Mouse (Mus musculus) v-Abl transformed pro-B cells (cell line): ENCODE data around the gene Ccl25.

Source experiments
- in situ Hi-C, 2 experiments: fragments of 400-800 bp; cut with MboI; formaldehyde crosslinking; loops; one replicate each; pipeline ENCODE4 v1.15.1; 2025; ENCODE audit not compliant: unreplicated experiment in 2 of 2

Gene Ccl25

DNA sequence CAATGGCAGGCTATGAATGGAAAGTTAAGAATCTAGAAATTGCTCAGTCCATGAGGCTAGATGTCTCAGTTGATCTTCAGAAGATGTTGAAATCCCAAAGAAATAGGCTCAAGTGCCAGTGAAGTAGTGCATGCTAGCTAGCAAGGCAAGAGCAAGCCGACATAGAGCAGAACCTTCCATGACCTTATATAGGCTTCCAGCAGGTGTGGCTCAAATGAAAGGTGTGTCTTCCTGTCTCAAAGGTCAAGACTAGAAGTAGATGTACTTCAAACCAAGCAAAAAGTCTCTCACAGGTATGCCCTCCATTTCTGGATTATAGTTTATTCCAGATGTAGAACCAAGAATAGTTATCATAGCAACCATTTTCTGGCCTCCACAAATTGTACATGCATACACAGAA lies 9.0 kb downstream of the Ccl25 start:
- in situ Hi-C loops: no loop called here

DNA sequence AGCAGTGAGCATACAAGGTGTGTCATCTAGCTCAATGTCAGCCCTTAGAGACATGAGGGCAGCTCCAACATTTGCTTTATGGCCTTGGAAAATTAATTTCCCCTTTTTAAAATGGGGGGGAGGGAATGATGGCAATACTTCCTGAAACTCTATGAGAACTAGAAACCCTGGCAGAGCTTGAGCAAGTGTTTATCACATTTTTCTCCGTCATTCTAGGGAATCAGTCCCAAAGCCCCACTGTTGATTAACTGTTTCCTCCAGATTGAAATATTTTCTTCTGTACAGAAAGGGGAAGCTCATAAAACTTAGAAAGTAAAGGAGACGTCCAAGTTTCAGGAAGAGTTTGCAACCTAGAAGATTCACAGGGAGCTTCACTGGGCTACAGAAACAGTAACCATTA lies 10.7 kb downstream of the Ccl25 start:
- in situ Hi-C loops: no loop called here

DNA sequence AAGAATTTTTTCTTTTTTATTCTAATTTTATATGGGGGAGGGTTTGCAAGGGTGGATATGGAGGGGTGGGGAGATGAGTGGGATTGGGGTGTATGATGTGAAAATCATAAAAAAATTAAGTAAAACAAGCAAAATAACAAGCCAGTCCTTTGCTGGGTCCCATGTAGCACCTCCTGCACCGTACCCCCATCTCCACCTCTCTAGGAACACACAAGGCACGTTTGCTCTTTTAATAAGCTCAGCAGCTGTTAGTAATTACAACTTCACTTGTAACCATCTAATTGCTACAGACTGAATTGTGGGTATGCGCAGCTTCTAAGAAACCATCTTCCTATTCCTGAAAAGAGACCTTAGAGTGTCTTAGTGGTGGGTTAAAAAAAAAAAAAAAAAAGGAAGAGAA lies 15.2 kb downstream of the Ccl25 start:
- in situ Hi-C loops: loop anchor here in 1 of 2 experiments (10.0 kb wide), 1 partner anchor 985 kb away; the partner anchor contains the start of gene A430078G23Rik

DNA sequence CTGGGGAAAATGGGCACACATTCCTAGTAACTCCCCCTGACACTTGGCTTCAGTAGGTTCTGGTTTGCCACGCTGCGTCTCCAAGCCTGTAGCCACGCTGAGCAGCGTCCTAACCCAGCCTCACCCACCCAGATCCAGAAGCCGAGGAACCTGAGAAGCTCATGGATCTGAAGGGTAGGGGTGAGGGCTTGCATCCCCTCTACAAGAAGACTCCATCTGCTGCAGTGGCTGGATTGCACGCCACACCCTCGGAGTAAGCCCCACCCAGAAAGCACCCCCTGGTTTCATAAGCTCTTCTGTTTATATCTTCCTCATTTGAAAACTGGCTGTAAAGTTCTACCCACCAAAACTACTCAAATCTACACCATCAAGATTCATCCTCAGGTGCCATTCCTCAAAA lies 22.7 kb downstream of the Ccl25 start:
- in situ Hi-C loops: loop anchor here in 1 of 2 experiments (10.0 kb wide), 1 partner anchor 993 kb away; the partner anchor contains the start of gene A430078G23Rik

DNA sequence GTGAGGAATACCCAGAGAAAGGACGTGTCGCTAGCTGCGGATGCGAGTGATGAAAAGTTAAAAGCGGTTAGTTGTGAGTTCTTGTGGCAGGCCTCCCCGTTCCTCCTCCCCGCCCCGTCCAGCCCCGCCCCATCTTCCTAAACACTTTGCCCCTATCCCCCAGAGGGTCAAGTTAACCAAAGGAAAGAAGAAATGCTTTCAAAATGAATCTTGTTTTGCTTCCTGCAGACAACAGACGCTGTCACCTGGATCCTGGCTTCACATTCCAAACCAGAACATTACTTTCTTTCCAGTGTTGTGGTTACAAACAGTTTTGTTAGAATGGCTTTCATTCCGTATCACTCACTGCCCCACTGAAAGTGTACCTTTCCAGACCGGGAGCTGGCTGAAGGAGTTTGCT lies 23.3 kb downstream of the Ccl25 start:
- in situ Hi-C loops: loop anchor here in 1 of 2 experiments (10.0 kb wide), 1 partner anchor 993 kb away; the partner anchor contains the start of gene A430078G23Rik

DNA sequence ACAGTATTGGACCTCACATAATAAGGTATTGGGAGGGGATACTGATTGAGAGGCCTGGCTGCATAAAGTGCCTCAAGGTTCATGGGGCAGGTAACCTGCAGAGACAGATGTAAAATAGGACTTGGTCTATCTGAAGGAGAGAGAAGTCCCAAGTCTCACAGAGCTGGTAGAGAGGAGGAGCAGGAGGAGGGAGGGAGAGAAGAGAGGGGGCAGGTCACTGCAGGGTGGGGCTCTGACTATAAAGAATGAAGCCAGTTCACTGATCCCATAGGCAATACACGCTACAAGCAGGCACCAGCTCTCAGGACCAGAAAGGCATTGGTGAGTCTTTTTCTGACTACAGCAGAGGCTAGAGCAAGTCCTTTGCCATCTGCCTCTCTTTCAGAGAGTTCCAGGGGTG lies 24.3 kb downstream of the Ccl25 start:
- in situ Hi-C loops: loop anchor here in 1 of 2 experiments (10.0 kb wide), 1 partner anchor 995 kb away; the partner anchor contains the start of gene A430078G23Rik

DNA sequence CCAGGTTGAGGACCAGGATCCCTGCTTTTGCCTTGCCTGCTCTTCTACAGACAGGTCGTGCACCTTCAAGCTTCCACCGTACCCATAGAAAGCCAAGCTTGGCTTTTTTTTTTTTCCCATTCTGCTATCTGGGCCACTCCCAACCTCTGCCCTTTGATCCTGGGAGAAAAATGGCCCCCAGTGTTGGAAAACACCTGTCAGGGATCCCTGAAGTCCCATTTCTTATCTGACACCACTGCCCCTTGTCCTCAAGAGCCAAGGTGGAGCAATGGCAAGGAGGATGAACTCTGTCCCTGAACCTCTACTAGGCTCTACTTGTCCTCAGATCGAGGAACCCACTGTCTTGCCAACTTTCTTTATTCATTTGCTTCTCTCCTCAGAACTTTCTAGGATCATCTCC lies 25.6 kb downstream of the Ccl25 start:
- in situ Hi-C loops: loop anchor here (25.0 kb wide), 2 partner anchors 638 to 838 kb away; partner anchors contain the start of genes Clec4g (in 2 of the 2), Mcoln1 (in 1 of the 2) and Pnpla6 (in 1 of the 2)

DNA sequence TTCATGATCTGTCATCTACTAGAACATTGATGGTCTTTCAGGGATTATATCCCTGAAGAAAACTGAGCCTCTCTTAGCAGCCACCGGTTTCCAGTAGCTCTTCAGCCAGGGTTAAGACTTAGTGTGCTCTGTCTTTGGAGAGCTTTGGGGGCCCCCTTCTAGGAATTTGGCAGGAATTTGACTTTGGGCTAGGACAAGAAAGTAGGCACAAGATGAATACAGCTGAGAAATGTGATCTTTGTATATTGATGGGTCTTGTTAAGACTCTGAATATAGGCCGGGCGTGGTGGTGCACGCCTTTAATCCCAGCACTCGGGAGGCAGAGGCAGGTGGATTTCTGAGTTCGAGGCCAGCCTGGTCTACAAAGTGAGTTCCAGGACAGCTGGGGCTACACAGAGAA lies 27.6 kb downstream of the Ccl25 start:
- in situ Hi-C loops: loop anchor here (25.0 kb wide), 2 partner anchors 640 to 840 kb away; partner anchors contain the start of genes Clec4g (in 2 of the 2), Mcoln1 (in 1 of the 2) and Pnpla6 (in 1 of the 2)

DNA sequence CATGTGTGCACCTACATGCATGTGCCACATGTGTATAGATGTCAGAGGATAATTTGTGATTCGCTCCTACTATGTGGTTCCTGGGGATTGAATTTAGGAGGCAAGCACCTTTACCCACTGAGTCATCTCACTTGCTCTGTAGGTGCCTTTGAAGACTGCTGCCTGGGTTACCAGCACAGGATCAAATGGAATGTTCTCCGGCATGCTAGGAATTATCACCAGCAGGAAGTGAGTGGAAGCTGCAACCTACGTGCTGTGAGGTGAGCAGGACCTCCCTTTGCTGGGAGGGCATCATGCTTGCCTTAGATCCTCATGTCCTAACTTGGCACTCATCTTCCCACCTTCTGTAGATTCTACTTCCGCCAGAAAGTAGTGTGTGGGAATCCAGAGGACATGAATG lies 28.7 kb downstream of the Ccl25 start:
- in situ Hi-C loops: loop anchor here (25.0 kb wide), 2 partner anchors 641 to 841 kb away; partner anchors contain the start of genes Clec4g (in 2 of the 2), Mcoln1 (in 1 of the 2) and Pnpla6 (in 1 of the 2)

DNA sequence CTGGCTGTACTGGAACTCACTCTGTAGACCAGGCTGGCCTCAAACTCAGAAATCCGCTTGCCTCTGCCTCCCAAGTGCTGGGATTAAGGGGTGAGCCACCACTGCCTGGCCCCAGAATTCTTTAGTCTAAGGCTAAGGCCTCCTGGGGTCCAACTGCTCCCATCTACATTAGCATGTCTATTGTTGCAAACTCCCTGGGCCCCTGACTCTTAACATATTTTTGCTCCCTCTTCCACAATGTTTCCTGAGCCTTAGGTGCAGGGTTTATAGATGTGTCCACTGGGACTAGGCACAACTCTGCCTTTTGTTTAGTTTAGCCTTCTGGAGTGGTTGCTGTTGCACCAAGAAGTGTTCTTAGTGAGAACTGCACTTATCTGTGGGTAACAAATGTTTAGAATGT lies 29.5 kb downstream of the Ccl25 start:
- in situ Hi-C loops: loop anchor here (25.0 kb wide), 2 partner anchors 642 to 842 kb away; partner anchors contain the start of genes Clec4g (in 2 of the 2), Mcoln1 (in 1 of the 2) and Pnpla6 (in 1 of the 2)

DNA sequence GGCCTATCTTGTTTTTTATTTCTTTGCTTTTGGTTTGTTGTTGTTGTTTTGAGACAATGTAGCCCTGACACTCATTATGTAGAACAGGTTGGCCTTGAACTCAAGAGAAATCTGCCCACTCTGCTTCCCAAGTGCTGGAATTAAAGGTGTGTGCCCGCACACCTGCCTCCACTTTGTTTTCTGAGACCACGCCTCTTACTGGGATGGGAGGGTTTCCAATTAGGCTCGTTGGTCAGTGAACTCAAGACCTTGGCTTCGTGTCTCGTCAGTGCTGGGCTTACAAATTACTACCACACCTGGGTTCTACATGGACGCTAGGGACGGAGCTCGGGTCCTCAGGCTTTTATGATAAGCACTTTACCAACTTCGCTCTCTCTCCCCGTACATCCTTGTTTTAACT lies 30.4 kb downstream of the Ccl25 start:
- in situ Hi-C loops: loop anchor here (25.0 kb wide), 2 partner anchors 643 to 843 kb away; partner anchors contain the start of genes Clec4g (in 2 of the 2), Mcoln1 (in 1 of the 2) and Pnpla6 (in 1 of the 2)

DNA sequence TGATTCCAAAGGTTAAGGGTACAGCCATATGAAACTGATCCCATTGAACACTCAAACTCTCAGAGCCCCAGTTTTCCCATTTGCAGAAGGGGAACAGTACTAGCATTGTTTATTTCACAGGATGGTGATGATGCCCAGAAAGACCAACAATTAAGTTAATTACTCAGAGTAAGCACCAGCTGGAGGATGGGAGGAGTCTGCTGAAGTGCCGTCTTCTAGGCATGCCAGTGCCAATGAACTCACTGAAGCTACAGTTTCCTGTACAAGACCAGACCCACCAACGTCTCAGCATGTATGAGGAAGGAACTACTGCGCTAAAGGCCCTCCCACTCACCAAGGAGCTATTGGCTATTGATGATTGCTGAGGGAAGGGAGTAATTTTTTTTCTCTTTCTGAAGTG lies 34.4 kb downstream of the Ccl25 start:
- in situ Hi-C loops: loop anchor here (25.0 kb wide), 2 partner anchors 647 to 847 kb away; partner anchors contain the start of genes Clec4g (in 2 of the 2), Mcoln1 (in 1 of the 2) and Pnpla6 (in 1 of the 2)

DNA sequence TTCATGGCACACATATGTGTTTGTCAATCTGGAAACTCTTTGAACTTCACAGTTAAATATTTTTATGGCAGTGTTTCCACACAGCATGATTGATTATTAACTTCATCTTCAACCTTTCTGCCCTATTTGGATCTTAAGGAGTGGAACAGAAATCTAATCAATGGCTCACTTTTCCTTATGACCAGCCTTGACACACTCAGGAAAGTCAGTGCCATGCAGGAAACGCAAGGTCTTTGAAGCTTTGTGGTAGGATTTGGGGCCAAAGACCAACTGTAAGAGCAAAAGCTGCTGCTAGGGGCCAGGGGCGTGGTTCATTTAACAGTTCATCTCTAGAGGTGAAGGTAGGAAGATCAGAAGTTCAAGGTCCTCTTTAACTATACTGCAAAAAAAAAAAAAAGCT lies 35.9 kb downstream of the Ccl25 start:
- in situ Hi-C loops: loop anchor here (10.0 to 25.0 kb wide), 3 partner anchors 86 to 849 kb away; partner anchors contain the start of genes Clec4g (in 2 of the 2), Mcoln1 (in 1 of the 2), Pnpla6 (in 1 of the 2) and Timm44 (in 1 of the 2)

DNA sequence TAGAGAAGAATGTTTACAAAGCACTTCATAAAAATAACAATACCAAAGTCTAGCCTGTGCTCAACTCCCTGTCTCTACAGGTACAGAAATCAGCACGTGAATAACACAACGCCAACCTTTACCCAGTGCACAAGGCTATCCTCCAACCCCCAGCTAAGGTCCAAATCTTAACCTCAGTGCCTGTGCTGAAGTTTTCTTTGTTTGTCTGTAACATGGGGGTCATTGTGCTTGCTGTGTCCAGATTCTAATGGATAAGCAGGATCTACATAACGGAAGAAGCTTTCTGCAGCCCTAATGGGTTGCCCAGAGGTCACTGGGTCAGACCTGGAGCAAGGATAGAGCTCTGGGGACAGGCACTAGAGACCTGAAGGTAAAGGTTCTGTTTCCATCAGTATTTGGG lies 41.2 kb downstream of the Ccl25 start:
- in situ Hi-C loops: loop anchor here (5.0 to 25.0 kb wide), 5 partner anchors 39 to 854 kb away; partner anchors contain the start of genes Clec4g (in 2 of the 2), Ccl25 (in 1 of the 2), Elavl1 (in 1 of the 2) and Mcoln1 (in 1 of the 2)

DNA sequence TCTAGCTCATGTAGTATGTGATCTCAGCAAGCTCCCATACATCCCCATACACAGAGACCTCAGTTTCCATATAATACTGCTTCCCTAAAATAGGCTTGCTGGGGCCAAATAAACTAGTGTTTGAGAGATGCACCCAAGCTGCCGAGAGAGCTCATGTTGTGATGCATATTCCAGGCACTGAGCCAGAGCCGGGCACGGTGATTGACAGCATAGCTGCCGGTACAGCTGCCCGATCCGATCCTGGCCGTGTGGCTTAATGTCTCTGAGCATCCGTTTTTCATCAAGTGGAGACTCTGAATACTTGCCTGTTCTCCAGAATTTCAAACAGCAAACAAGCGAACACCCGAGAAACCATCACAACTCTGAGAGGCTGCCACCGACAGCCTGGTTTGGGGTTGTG lies 42.8 kb downstream of the Ccl25 start:
- in situ Hi-C loops: loop anchor here (5.0 to 25.0 kb wide), 5 partner anchors 41 to 856 kb away; partner anchors contain the start of genes Clec4g (in 2 of the 2), Ccl25 (in 1 of the 2), Elavl1 (in 1 of the 2) and Mcoln1 (in 1 of the 2)

DNA sequence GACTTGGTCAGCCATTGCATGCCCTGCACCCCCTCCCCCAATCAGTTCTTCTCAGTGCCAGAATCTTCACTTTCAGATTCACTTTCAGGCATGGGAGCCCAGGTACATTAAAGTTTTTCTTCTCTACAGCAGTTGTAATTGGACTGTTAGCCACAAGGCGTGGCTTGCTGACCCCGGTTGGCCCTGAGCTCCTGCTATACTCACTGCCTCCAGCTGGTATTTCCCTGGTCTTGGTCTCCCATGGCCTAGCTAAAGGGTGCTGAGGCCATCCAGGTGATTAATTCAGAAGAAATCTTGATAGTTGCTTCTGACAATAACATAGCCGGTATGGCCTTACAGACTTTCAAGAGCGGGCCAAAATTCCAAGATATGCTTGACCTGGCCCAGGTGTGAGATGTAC lies 43.5 kb downstream of the Ccl25 start:
- in situ Hi-C loops: loop anchor here (5.0 to 25.0 kb wide), 5 partner anchors 41 to 856 kb away; partner anchors contain the start of genes Clec4g (in 2 of the 2), Ccl25 (in 1 of the 2), Elavl1 (in 1 of the 2) and Mcoln1 (in 1 of the 2)

DNA sequence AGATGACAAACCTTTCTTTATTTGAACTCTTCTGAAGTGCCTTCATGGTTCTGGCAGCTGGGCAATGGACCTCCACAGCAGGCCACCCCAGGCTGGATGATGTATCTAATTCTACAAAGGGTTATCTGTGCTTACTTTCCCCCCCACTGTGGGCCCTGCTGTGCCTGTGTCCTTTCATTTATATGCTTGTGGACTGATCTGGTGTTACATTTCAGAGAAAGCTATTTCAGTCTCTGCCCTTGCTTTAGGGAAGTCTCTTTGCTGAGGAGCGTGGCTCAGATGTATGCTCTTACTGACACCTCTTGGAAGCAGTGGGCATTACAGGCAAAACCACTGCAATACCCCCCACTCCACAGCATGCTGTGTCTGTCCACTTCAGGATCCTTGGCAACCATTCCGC lies 45.1 kb downstream of the Ccl25 start:
- in situ Hi-C loops: loop anchor here (5.0 to 25.0 kb wide), 4 partner anchors 108 to 858 kb away; partner anchors contain the start of genes Clec4g (in 2 of the 2), Mcoln1 (in 1 of the 2) and Pnpla6 (in 1 of the 2)

DNA sequence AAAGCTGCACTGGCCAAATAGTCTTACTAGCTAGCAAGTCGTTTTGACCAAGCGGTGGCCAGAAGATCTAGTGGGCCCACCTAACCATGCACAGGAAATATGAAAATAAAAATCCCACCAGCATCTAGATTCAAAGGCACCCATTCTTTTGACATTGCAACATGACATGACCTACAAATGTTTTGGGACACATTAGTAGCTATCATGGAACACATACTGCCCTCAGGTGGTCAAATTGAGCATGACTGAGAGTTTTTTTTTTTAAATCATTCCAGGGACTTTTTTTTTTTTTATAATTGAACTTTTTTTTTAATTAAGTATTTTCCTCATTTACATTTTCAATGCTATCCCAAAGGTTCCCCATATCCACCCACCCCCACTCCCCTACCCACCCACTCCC lies 47.6 kb downstream of the Ccl25 start:
- in situ Hi-C loops: loop anchor here (5.0 to 25.0 kb wide), 4 partner anchors 110 to 860 kb away; partner anchors contain the start of genes Clec4g (in 2 of the 2), Mcoln1 (in 1 of the 2) and Pnpla6 (in 1 of the 2)

DNA sequence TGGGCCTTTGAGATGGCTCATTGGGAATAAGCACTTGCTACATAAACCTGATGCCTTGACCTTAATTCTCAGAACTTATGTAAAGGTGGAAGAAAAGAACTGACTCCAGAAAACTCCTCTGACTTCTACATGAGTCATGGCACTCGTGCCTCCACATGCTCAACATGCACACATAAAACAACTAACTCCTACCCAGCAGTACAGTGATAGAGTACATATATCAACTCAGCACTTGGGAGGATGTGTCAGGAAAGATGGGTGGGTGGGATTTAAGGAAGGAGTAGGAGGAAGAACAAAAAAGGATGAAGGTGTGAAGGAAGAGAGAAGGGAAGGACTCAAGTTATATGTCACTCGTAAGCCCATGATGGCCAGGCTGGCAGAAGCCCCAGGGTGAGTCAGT lies 76.4 kb downstream of the Ccl25 start:
- in situ Hi-C loops: loop anchor here in 1 of 2 experiments (25.0 kb wide), 2 partner anchors 386 to 664 kb away; partner anchors contain the start of genes Cd209a and Shcbp1

DNA sequence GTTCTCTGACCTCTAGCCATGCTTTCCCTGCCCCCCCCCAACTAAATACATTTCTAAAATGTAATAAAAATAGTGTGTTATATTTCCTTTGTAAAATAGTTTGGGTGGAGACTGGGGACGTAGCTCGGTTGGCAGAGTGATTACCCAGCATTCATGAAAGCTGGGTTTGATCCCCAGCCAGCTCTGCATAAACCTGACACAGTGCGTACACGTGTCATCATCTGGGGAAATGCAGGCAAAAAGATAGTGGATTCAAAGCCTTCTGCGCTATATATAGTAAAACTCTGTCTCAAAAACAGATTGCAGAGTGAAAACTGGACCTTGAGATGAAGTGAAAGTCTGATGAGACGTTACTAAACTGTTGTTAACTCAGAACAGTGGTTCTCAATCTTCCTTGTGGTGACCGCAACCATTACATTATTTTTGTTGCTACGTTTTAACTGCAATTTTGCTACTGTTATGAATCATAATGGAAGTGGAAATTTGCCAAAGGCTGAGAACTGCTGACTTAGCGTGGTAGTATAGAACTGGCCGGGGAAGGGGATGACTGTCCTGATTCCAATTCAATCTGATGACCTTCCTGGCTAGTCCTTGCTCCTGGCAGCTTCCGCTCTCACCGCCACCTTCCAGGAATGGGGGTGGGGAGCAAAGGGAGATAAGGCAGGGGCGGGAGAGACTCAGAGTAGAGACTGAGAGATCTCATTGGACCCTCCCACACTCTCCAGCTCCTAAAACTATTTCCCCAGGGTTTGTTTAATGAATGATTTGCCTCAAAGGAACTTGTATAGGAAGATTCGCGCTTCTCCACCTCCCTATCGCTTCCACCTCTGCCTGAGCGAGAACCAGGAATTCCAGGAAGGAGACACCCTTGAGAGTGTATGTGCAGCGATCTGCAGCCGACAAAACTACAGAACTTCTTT lies 79.2 kb downstream of the Ccl25 start:
- in situ Hi-C loops: loop anchor here in 1 of 2 experiments (25.0 kb wide), 2 partner anchors 383 to 667 kb away; partner anchors contain the start of genes Cd209a and Shcbp1
